Mouse (Mus musculus) CD4-positive, CD25-positive, alpha-beta regulatory T cell, adult 2 months (primary cell): ENCODE data around the gene Irf7.

Experiments used
- DNase-seq: peaks from one replicate; pipeline ENCODE4 v3.0.0-alpha.2; 2012; ENCODE audit warnings: low read depth, low spot score

The Irf7 gene

GRCm38 (mm10) chr7:141221249-141222125 is 44.8 kb downstream of the Irf7 start:
- DNase-seq = peak; percentile 91

- no peak for DNase-seq
Measured at GRCm38 (mm10) chr7:141220377-141220776, 45.9 kb downstream of the Irf7 start.

- no peak for DNase-seq
Measured at GRCm38 (mm10) chr7:141219558-141220099, 46.7 kb downstream of the Irf7 start.

- DNase-seq = no peak
Measured at GRCm38 (mm10) chr7:141218557-141219133, 47.6 kb downstream of the Irf7 start.

GRCm38 (mm10) chr7:141218141-141218540 is 48.1 kb downstream of the Irf7 start:
- no peak for DNase-seq

GRCm38 (mm10) chr7:141217343-141218013 is 48.8 kb downstream of the Irf7 start:
- DNase-seq = no peak

GRCm38 (mm10) chr7:141216894-141217293 is 49.4 kb downstream of the Irf7 start:
- no peak for DNase-seq

GRCm38 (mm10) chr7:141215880-141216733 is 50.2 kb downstream of the Irf7 start:
- no peak for DNase-seq

GRCm38 (mm10) chr7:141215101-141215879 is 51.0 kb downstream of the Irf7 start, which contains the start of gene Rassf7:
Gene Rassf7, plus strand, starts transcription at chr7:141215860.
- peak; percentile 98 for DNase-seq

GRCm38 (mm10) chr7:141214310-141214709 is 52.0 kb downstream of the Irf7 start:
- no peak for DNase-seq

GRCm38 (mm10) chr7:141213605-141214235 is 52.6 kb downstream of the Irf7 start, which contains the start of gene Lmntd2:
Gene Lmntd2, minus strand, starts transcription at chr7:141214080.
- no peak for DNase-seq

GRCm38 (mm10) chr7:141213133-141213532 is 53.1 kb downstream of the Irf7 start:
- no peak for DNase-seq
